Mouse (Mus musculus): ENCODE measurements around the gene Krt222. TPM values are rescaled to one million over a fixed set of nuclear protein-coding genes. Genes with fewer than 3 reads are reported as not detected.

Gene Krt222
- polyA plus RNA-seq, 1 experiment from 2014 or later, result 0.29 TPM

DNA sequence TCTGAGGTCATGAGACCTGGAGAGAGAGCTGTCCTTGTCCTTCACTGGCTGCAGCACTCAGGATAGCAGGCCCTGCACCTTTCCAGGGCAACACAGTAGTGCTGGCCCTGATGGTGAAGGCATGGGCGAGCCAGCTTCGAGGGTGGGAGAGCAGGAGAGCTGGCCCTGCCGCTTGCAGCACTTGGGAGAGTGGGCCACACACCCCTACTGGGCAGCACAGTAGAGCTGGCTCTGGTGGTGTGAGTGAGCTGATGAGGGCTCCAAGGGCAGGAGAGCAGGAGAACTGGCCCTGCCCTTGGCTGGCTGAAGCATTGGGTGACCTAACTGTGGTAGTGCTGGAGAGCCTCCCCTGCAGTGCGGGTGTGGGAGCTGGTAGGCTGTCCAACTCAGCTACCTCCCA, 28.8 kb upstream of the Krt222 start:
- Histone ChIP-seq H3K4me3 (ENCODE audit: low read depth, low read length) (no peak overlapping the region), H3K27me3 (ENCODE audit: control insufficient read depth, insufficient read depth, low read length) (no peaks in the 10 kb centered on the region), H3K9me3 (ENCODE audit: control insufficient read depth, low read length) (no peaks in the 10 kb centered on the region), H3K4me1 (replicated peaks; ENCODE audit: control insufficient read depth, insufficient read depth, low read length) (no peaks in the 10 kb centered on the region), H3K36me3 (ENCODE audit: control insufficient read depth, insufficient read depth, low read length) (no peaks in the 10 kb centered on the region), H3K9ac (ENCODE audit: low read length) (no peak overlapping the region), H3K4me2 (ENCODE audit: low read depth, low read length, severe bottlenecking) (no peak overlapping the region), H3K27ac (ENCODE audit: low read depth, low read length) (no peak overlapping the region)
- ATAC-seq (replicated peaks; ENCODE audit: low FRiP score) (no peak), DNase-seq (ENCODE audit: low spot score) (no peak)
- WGBS, result 81% methylated on average over 4 of the region's 4 CpGs

GRCm38 (mm10) chr11:99269192-99269591, 25.3 kb upstream of the Krt222 start:
- Histone ChIP-seq H3K27me3 (ENCODE audit: control insufficient read depth, insufficient read depth, low read length) (no peaks in the 10 kb centered on the region), H3K4me3 (ENCODE audit: low read depth, low read length) (no peak overlapping the region), H3K9ac (ENCODE audit: low read length) (no peak overlapping the region), H3K36me3 (ENCODE audit: control insufficient read depth, insufficient read depth, low read length) (no peaks in the 10 kb centered on the region), H3K4me1 (replicated peaks; ENCODE audit: control insufficient read depth, insufficient read depth, low read length) (no peaks in the 10 kb centered on the region), H3K27ac (ENCODE audit: low read depth, low read length) (no peak overlapping the region), H3K9me3 (ENCODE audit: control insufficient read depth, low read length) (no peaks in the 10 kb centered on the region), H3K4me2 (ENCODE audit: low read depth, low read length, severe bottlenecking) (no peak overlapping the region)
- ATAC-seq (replicated peaks; ENCODE audit: low FRiP score) (no peak), DNase-seq (ENCODE audit: low spot score) (no peak)
- 80% methylated on average over 7 of the region's 7 CpGs for WGBS

GRCm38 (mm10) chr11:99265796-99266195, 21.9 kb upstream of the Krt222 start:
- no peak for DNase-seq (ENCODE audit: low spot score)
- no peaks in the 10 kb centered on the region for H3K9me3 ChIP-seq (ENCODE audit: control insufficient read depth, low read length)
- 33% methylated on average over 9 of the region's 9 CpGs for WGBS

DNA sequence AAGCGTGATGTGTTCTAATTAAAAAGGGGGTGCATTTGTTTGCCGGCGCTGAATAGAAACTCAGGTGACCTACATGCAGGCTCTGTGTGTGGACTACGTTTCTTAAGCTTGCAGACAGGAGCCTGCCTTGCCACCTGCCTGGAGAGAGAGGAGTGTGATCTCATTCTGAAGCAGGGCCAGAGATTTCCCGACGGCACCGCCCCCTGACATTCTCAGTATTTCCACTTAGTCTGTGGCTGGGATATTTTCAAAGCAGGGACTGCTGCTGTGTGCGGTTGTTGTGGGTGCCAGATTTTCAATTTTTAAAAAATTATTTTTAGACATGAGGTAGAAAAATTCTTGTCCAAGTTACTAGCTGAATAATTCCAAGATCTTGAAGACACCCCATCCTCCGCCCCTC, 21.3 kb upstream of the Krt222 start:
- H3K9me3 ChIP-seq (ENCODE audit: control insufficient read depth, low read length), result no peaks in the 10 kb centered on the region
- no peak overlapping the region for H3K4me3 ChIP-seq (ENCODE audit: low read depth, low read length)
- DNase-seq (ENCODE audit: low spot score) (no peak), ATAC-seq (replicated peaks; ENCODE audit: low FRiP score) (no peak)
- no peaks in the 10 kb centered on the region for H3K36me3 ChIP-seq (ENCODE audit: control insufficient read depth, insufficient read depth, low read length)
- no peak overlapping the region for H3K9ac ChIP-seq (ENCODE audit: low read length)
- 79% methylated on average over 9 of the region's 9 CpGs for WGBS
- no peak overlapping the region for H3K4me2 ChIP-seq (ENCODE audit: low read depth, low read length, severe bottlenecking)
- H3K27ac ChIP-seq (ENCODE audit: low read depth, low read length), result no peak overlapping the region
- H3K4me1 ChIP-seq (replicated peaks; ENCODE audit: control insufficient read depth, insufficient read depth, low read length), result no peaks in the 10 kb centered on the region
- H3K27me3 ChIP-seq (ENCODE audit: control insufficient read depth, insufficient read depth, low read length), result no peaks in the 10 kb centered on the region

More at GRCm38 (mm10) chr11:99265796-99266195, 21.9 kb upstream of the Krt222 start:
- Histone ChIP-seq H3K4me2 (ENCODE audit: low read depth, low read length, severe bottlenecking) (no peak overlapping the region), H3K4me1 (replicated peaks; ENCODE audit: control insufficient read depth, insufficient read depth, low read length) (no peaks in the 10 kb centered on the region), H3K4me3 (ENCODE audit: low read depth, low read length) (no peak overlapping the region), H3K36me3 (ENCODE audit: control insufficient read depth, insufficient read depth, low read length) (no peaks in the 10 kb centered on the region), H3K9ac (ENCODE audit: low read length) (no peak overlapping the region), H3K27me3 (ENCODE audit: control insufficient read depth, insufficient read depth, low read length) (no peaks in the 10 kb centered on the region), H3K27ac (ENCODE audit: low read depth, low read length) (no peak overlapping the region)
- ATAC-seq (replicated peaks; ENCODE audit: low FRiP score), result no peak

DNA sequence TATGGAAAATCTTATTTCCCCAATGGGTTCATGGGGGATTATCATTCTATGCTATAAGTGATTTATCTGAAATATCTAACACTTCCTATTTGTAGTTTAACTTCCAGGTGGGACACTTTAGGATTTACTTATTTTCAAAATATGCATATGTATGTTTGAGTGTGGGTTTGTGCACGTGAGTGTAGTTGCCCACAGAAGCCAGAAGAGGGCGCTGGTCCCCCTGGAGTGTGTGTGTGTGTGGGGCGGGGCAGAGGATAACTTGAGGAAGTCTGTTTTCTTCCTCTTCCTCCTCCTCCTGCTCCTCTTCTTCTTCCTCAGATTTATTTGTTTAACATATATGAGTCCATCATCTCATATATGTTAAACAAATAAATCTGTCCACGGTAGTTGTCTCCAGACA, 12.3 kb upstream of the Krt222 start:
- H3K27ac ChIP-seq (ENCODE audit: low read depth, low read length), result no peak overlapping the region
- H3K36me3 ChIP-seq (ENCODE audit: control insufficient read depth, insufficient read depth, low read length), result no peaks in the 10 kb centered on the region
- no peaks in the 10 kb centered on the region for H3K27me3 ChIP-seq (ENCODE audit: control insufficient read depth, insufficient read depth, low read length)
- H3K9ac ChIP-seq (ENCODE audit: low read length), result no peak overlapping the region
- no peaks in the 10 kb centered on the region for H3K9me3 ChIP-seq (ENCODE audit: control insufficient read depth, low read length)
- DNase-seq (ENCODE audit: low spot score), result no peak
- no peaks in the 10 kb centered on the region for H3K4me1 ChIP-seq (replicated peaks; ENCODE audit: control insufficient read depth, insufficient read depth, low read length)
- H3K4me2 ChIP-seq (ENCODE audit: low read depth, low read length, severe bottlenecking), result no peak overlapping the region
- no peak overlapping the region for H3K4me3 ChIP-seq (ENCODE audit: low read depth, low read length)
- no peak for ATAC-seq (replicated peaks; ENCODE audit: low FRiP score)
- WGBS, result 76% methylated on average over 4 of the region's 4 CpGs

DNA sequence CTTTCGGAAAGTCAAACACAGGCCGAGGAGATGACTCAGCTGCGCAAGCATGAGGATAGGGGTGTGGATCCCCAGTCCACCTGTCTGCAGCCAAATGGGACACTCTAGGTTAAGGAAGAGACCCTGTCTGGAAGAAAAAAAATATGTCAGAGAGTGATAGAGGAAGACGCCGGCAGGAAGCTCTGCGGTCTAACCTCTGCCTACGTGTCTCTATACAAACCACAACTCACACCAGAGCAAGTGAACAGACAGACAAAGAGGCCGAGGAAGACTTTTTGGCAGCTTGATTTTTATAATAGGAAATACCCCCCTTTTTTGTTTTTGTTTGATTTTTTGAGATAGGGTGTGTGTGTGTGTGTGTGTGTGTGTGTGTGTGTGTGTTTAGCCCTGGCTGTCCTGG, 11.4 kb upstream of the Krt222 start:
- H3K27ac ChIP-seq (ENCODE audit: low read depth, low read length), result no peak overlapping the region
- H3K4me3 ChIP-seq (ENCODE audit: low read depth, low read length), result no peak overlapping the region
- no peak for ATAC-seq (replicated peaks; ENCODE audit: low FRiP score)
- H3K9ac ChIP-seq (ENCODE audit: low read length), result no peak overlapping the region
- no peaks in the 10 kb centered on the region for H3K4me1 ChIP-seq (replicated peaks; ENCODE audit: control insufficient read depth, insufficient read depth, low read length)
- WGBS, result 94% methylated on average over 8 of the region's 8 CpGs
- H3K9me3 ChIP-seq (ENCODE audit: control insufficient read depth, low read length), result no peaks in the 10 kb centered on the region
- H3K36me3 ChIP-seq (ENCODE audit: control insufficient read depth, insufficient read depth, low read length), result no peaks in the 10 kb centered on the region
- no peak for DNase-seq (ENCODE audit: low spot score)
- H3K27me3 ChIP-seq (ENCODE audit: control insufficient read depth, insufficient read depth, low read length), result no peaks in the 10 kb centered on the region
- H3K4me2 ChIP-seq (ENCODE audit: low read depth, low read length, severe bottlenecking), result no peak overlapping the region

DNA sequence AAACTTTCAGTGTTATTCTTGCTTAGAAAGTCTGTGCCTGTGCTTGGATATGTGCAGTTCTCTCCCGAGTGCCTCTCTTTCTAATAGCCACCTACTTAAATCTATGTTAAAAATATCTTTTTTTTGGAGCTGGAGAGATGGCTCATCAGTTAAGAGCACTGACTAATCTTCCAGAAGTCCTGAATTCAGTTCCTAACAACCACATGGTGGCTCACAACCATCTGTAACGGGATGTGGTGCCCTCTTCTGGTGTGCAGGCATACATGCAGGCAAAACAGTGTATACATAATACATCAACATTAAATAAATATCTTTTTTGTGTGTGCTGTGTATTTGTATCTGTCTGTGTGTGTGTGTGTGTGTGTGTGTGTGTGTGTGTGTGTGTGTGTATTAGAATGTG, 10.0 kb upstream of the Krt222 start:
- no peaks in the 10 kb centered on the region for H3K36me3 ChIP-seq (ENCODE audit: control insufficient read depth, insufficient read depth, low read length)
- DNase-seq (ENCODE audit: low spot score) (no peak), ATAC-seq (replicated peaks; ENCODE audit: low FRiP score) (no peak)
- no peak overlapping the region for H3K4me3 ChIP-seq (ENCODE audit: low read depth, low read length)
- WGBS, result 63% methylated on average over 2 of the region's 2 CpGs
- no peaks in the 10 kb centered on the region for H3K4me1 ChIP-seq (replicated peaks; ENCODE audit: control insufficient read depth, insufficient read depth, low read length)
- H3K9me3 ChIP-seq (ENCODE audit: control insufficient read depth, low read length), result no peaks in the 10 kb centered on the region
- H3K4me2 ChIP-seq (ENCODE audit: low read depth, low read length, severe bottlenecking), result no peak overlapping the region
- H3K27me3 ChIP-seq (ENCODE audit: control insufficient read depth, insufficient read depth, low read length), result no peaks in the 10 kb centered on the region
- no peak overlapping the region for H3K27ac ChIP-seq (ENCODE audit: low read depth, low read length)
- no peak overlapping the region for H3K9ac ChIP-seq (ENCODE audit: low read length)

GRCm38 (mm10) chr11:99252671-99253070, 8.8 kb upstream of the Krt222 start:
- DNase-seq (ENCODE audit: low spot score), result no peak
- Histone ChIP-seq H3K4me2 (ENCODE audit: low read depth, low read length, severe bottlenecking) (no peak overlapping the region), H3K27me3 (ENCODE audit: control insufficient read depth, insufficient read depth, low read length) (no peaks in the 10 kb centered on the region), H3K4me1 (replicated peaks; ENCODE audit: control insufficient read depth, insufficient read depth, low read length) (no peaks in the 10 kb centered on the region), H3K4me3 (ENCODE audit: low read depth, low read length) (no peak overlapping the region), H3K36me3 (ENCODE audit: control insufficient read depth, insufficient read depth, low read length) (no peaks in the 10 kb centered on the region), H3K27ac (ENCODE audit: low read depth, low read length) (no peak overlapping the region), H3K9ac (ENCODE audit: low read length) (no peak overlapping the region), H3K9me3 (ENCODE audit: control insufficient read depth, low read length) (no peaks in the 10 kb centered on the region)
- 80% methylated on average over 8 of the region's 8 CpGs for WGBS
- no peak for ATAC-seq (replicated peaks; ENCODE audit: low FRiP score)

DNA sequence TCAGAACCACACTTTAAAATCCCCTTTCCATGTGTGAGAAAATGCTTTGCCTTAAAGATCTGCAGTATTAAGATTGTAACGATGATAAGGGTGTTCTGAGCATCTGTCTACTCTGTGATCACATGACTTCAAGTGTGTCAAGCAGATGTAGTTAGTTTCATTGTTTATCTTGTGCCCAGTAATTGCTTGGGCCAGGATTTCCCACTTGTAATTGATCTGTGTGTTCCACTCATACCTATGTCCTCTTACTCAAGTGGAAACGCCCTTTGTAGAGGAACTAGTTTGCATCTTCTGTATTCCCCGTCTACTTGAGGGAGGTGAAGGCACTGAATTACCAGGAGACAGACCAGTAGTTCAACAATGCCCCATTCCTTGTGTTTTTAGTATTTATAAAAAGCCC, 6.8 kb upstream of the Krt222 start:
- no peak overlapping the region for H3K27ac ChIP-seq (ENCODE audit: low read depth, low read length)
- no peak overlapping the region for H3K9ac ChIP-seq (ENCODE audit: low read length)
- WGBS, result 80% methylated on average over 3 of the region's 3 CpGs
- DNase-seq (ENCODE audit: low spot score), result no peak
- no peaks in the 10 kb centered on the region for H3K27me3 ChIP-seq (ENCODE audit: control insufficient read depth, insufficient read depth, low read length)
- no peaks in the 10 kb centered on the region for H3K4me1 ChIP-seq (replicated peaks; ENCODE audit: control insufficient read depth, insufficient read depth, low read length)
- H3K4me3 ChIP-seq (ENCODE audit: low read depth, low read length), result no peak overlapping the region
- no peaks in the 10 kb centered on the region for H3K9me3 ChIP-seq (ENCODE audit: control insufficient read depth, low read length)
- no peak overlapping the region for H3K4me2 ChIP-seq (ENCODE audit: low read depth, low read length, severe bottlenecking)
- no peaks in the 10 kb centered on the region for H3K36me3 ChIP-seq (ENCODE audit: control insufficient read depth, insufficient read depth, low read length)
- no peak for ATAC-seq (replicated peaks; ENCODE audit: low FRiP score)
